Mouse (Mus musculus): Measurements from ENCODE around the gene Rho.

GRCm38 (mm10) chr6:115906871-115907270 lies 24.7 kb upstream of the Rho start:
- TF ChIP-seq USF1 (IDR thresholded peaks at IDR 0.05; ENCODE audit: low read depth, low read length) (no peak), MEF2A (IDR thresholded peaks at IDR 0.05; ENCODE audit: extremely low read depth, insufficient replicate concordance, low read depth, low read length, poor library complexity, severe bottlenecking) (no peak), MAFK (IDR thresholded peaks at IDR 0.05; ENCODE audit: borderline replicate concordance, low read depth, low read length) (no peak), CHD2 (IDR thresholded peaks at IDR 0.05; ENCODE audit: low read length) (no peak), EP300 (IDR thresholded peaks at IDR 0.05; ENCODE audit: low read depth in 1 of 2, low read length in 2 of 2) (no peak), ZC3H11A (IDR thresholded peaks at IDR 0.05; ENCODE audit: low read depth, low read length) (no peak), CTCF (IDR thresholded peaks at IDR 0.05 in 2 of 3, conservative IDR thresholded peaks at IDR 0.05 in 1 of 3; ENCODE audit: control insufficient read depth in 1 of 3, insufficient read depth in 1 of 3, low read depth in 2 of 3, low read length in 3 of 3, poor library complexity in 1 of 3, severe bottlenecking in 1 of 3) (no peak)
